Mouse (Mus musculus): Measurements from ENCODE around the gene BC035947. TPM values are rescaled to one million over a fixed set of nuclear protein-coding genes. Genes with fewer than 3 reads are reported as not detected.
A peak's percentile ranks its signal among the peaks of the same experiment; 100 is the strongest.
"Not testable (repeated sequence)": the region's sequence is repeated elsewhere in the genome, so short reads cannot be mapped to it uniquely, and the experiment has no call there.

Gene BC035947
- 1.9 and 2.6 TPM in 2 replicates for polyA plus RNA-seq (2012; rRNA removed)

DNA sequence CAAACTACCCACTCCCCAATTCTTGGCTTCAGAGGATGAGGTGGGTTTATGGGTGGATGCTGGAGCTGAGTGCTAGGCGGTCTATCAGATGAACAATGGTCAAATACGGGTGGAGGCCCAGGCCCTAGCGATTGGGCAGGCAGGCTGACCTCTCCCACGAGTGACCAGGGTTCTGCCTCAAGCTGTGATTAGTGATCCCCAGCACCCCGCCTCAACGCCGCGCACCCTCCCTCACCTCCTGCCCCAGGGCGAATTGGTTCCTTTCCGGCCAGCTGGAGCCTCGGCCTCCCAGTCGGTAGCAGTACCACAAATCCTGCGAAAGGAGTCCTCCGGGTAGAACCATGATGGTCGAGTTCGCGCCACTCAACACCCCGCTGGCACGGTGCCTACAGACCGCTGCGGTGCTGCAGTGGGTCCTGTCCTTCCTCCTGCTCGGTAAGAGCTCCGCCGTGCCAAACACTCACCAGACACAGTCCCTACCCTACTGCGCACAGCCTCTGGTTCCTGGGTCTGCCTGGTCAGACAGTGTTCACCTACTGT is at the start of gene BC035947:
BC035947 (minus strand) TSS at position 538 of the 540 bp plus-strand sequence.
- no peak for TF ChIP-seq POLR2A (IDR thresholded peaks at IDR 0.05; ENCODE audit: borderline replicate concordance, insufficient read depth, low read length)
- no peak for TF ChIP-seq CTCF (IDR thresholded peaks at IDR 0.05; ENCODE audit: borderline replicate concordance, insufficient read depth, low read depth, low read length)
- H3K27ac ChIP-seq (ENCODE audit: insufficient read depth, low read length) = no peak within 1 kb of the TSS
- H3K4me3 ChIP-seq (replicated peaks; ENCODE audit: insufficient read depth, low read depth, low read length) = no peak within 1 kb of the TSS
- peak in 1 of 2 experiments; percentile 14 for DNase-seq
- WGBS = 5% methylated on average over 25 of the region's 25 CpGs
- H3K27me3 ChIP-seq (ENCODE audit: control insufficient read depth, insufficient read depth, low read length) = no peaks in the 10 kb centered on the region; the same call in 1 of the 2 replicates
- no peaks in the 10 kb centered on the region for H3K4me1 ChIP-seq (ENCODE audit: control insufficient read depth, insufficient read depth, low read length)

DNA sequence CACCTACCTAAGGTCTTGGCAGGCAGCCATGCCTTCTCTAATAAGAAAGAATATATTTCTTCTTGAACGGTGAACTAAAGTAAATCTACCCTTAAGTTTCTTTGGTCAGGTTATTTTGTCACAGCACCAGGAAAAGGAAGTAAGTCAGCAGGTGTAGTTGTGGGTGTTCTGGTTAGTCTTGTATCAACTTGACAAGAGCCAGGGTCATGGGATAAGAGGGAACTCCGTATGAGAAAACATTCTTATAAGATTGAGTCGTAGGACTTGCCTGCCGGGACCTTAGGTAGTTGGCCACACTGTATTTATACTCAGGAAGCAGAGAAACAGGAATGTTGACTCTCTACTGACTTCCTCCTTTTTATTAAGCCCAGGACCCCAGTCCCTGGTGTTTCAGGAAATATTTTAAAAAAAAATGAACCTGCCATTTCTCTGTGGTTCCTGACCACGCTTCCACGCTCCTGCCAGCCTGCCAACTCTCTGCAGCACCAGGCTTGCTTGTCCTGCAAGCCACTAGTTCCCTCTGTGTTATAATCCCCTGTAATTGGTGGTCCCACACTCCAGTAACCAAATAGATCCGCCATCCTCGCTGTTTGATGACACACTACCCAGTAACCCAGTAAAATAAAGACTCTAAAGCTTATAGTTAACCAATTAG is 42.2 kb upstream of the BC035947 start:
- H3K27ac ChIP-seq (ENCODE audit: insufficient read depth, low read length) = no peak overlapping the region
- H3K27me3 ChIP-seq (ENCODE audit: control insufficient read depth, insufficient read depth, low read length) = no peaks in the 10 kb centered on the region
- H3K4me1 ChIP-seq (ENCODE audit: control insufficient read depth, insufficient read depth, low read length) = no peaks in the 10 kb centered on the region
- no peak for DNase-seq
- TF ChIP-seq CTCF (IDR thresholded peaks at IDR 0.05; ENCODE audit: borderline replicate concordance, insufficient read depth, low read depth, low read length) = no peak
- TF ChIP-seq POLR2A (IDR thresholded peaks at IDR 0.05; ENCODE audit: borderline replicate concordance, insufficient read depth, low read length) = no peak
- WGBS = 79% methylated on average over 8 of the region's 8 CpGs
- no peak overlapping the region for H3K4me3 ChIP-seq (replicated peaks; ENCODE audit: insufficient read depth, low read depth, low read length)

DNA sequence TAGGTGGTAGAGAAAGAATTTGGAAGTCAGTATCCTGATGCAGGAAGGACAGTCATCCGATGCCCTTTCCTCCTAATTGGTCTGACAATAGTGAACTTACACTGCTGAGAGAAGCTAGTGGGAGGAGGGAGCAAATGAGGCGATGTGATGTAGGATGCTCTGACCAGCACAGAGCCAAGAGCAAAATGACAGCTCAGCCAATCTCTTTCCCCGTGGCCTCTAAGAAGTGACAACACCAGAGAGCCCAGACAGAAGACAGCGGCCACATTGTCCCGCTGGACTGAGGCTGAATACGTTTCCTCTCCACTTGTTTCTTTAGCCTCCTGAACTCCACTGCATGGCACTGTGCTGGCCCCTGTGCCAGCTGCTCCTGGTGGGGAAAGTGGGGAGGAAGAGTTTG is 37.0 kb upstream of the BC035947 start:
- TF ChIP-seq POLR2A (IDR thresholded peaks at IDR 0.05; ENCODE audit: borderline replicate concordance, insufficient read depth, low read length) (no peak), CTCF (IDR thresholded peaks at IDR 0.05; ENCODE audit: borderline replicate concordance, insufficient read depth, low read depth, low read length) (no peak)
- H3K27me3 ChIP-seq (ENCODE audit: control insufficient read depth, insufficient read depth, low read length) = no peaks in the 10 kb centered on the region
- H3K4me1 ChIP-seq (ENCODE audit: control insufficient read depth, insufficient read depth, low read length) = no peaks in the 10 kb centered on the region
- 18% methylated on average over 6 of the region's 6 CpGs for WGBS
- 0 out of 2 replicates have a peak overlapping the region, but pooled peaks have one; percentile 2 for H3K27ac ChIP-seq (ENCODE audit: insufficient read depth, low read length)
- H3K4me3 ChIP-seq (replicated peaks; ENCODE audit: insufficient read depth, low read depth, low read length) = no peak overlapping the region
- DNase-seq = no peak

DNA sequence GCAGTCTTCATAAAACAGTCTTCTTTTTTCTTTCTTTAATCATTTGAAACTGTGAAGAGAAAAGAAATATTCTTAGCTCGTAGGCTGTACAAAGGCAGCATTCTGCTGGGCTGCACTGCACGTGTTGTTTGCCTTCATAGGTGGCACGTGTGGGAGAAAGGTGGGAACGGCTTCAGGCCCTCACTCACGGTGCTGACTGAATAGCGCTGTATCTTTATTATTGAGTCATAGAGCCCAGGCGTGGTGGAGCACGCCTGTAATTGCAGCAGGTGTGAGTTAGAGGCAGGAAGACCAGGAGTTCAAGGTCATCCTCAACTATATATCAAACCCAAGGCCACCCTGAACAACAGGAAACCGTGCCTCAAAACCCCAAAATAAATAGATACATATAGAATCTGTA is 34.3 kb upstream of the BC035947 start:
- Histone ChIP-seq H3K27ac (ENCODE audit: insufficient read depth, low read length) (no peak overlapping the region), H3K4me1 (ENCODE audit: control insufficient read depth, insufficient read depth, low read length) (no peaks in the 10 kb centered on the region), H3K4me3 (replicated peaks; ENCODE audit: insufficient read depth, low read depth, low read length) (no peak overlapping the region), H3K27me3 (ENCODE audit: control insufficient read depth, insufficient read depth, low read length) (no peaks in the 10 kb centered on the region)
- no peak for DNase-seq
- TF ChIP-seq POLR2A (IDR thresholded peaks at IDR 0.05; ENCODE audit: borderline replicate concordance, insufficient read depth, low read length) = no peak
- no peak for TF ChIP-seq CTCF (IDR thresholded peaks at IDR 0.05; ENCODE audit: borderline replicate concordance, insufficient read depth, low read depth, low read length)
- 86% methylated on average over 9 of the region's 9 CpGs for WGBS

DNA sequence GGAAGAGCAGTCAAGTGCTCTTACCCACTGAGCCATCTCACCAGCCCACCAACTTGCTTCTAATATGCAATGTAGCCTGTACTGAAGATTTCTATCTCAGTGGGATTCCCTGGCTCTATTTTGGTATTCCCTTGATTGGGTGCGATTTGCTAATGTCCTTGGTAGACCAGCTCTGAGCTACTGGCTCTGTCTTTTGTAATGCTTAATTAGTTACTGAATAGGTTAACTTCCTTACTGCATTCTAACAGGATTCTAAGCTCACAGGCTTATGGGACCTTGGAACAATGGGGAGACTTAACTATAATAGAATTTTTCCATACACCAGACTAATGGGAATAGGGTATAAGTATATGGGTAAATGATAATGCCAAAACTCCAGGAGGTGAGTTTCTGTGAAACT is 31.7 kb upstream of the BC035947 start:
- DNase-seq; H3K27me3 ChIP-seq (ENCODE audit: control insufficient read depth, insufficient read depth, low read length); H3K27ac ChIP-seq (ENCODE audit: insufficient read depth, low read length); H3K4me1 ChIP-seq (ENCODE audit: control insufficient read depth, insufficient read depth, low read length); H3K4me3 ChIP-seq (replicated peaks; ENCODE audit: insufficient read depth, low read depth, low read length): not testable (repeated sequence)
- WGBS = 82% methylated on average over 1 of the region's 1 CpGs

DNA sequence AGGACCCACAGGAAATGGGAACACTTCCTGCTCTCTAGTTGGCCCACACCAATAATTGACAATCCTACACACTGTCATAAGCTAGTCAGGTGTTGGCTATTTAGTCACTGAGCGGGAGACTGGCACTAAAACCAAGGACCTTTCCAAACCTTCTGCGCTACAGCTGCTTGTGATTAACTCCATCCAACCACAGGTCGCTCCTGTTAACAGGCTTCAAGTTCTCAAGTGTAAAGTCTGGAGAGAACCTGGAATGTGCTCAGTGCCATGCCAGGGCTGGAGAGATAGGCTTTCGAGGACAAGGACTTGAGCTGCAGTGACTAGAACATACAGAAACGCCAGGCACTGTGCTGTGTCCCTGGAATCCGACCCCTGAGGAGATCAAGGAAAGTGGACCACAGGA is 27.2 kb upstream of the BC035947 start:
- Histone ChIP-seq H3K4me1 (ENCODE audit: control insufficient read depth, insufficient read depth, low read length) (no peaks in the 10 kb centered on the region), H3K27ac (ENCODE audit: insufficient read depth, low read length) (no peak overlapping the region), H3K27me3 (ENCODE audit: control insufficient read depth, insufficient read depth, low read length) (no peaks in the 10 kb centered on the region), H3K4me3 (replicated peaks; ENCODE audit: insufficient read depth, low read depth, low read length) (no peak overlapping the region)
- no peak for DNase-seq
- WGBS = 71% methylated on average over 6 of the region's 6 CpGs
- TF ChIP-seq POLR2A (IDR thresholded peaks at IDR 0.05; ENCODE audit: borderline replicate concordance, insufficient read depth, low read length) = no peak
- TF ChIP-seq CTCF (IDR thresholded peaks at IDR 0.05; ENCODE audit: borderline replicate concordance, insufficient read depth, low read depth, low read length) = no peak

DNA sequence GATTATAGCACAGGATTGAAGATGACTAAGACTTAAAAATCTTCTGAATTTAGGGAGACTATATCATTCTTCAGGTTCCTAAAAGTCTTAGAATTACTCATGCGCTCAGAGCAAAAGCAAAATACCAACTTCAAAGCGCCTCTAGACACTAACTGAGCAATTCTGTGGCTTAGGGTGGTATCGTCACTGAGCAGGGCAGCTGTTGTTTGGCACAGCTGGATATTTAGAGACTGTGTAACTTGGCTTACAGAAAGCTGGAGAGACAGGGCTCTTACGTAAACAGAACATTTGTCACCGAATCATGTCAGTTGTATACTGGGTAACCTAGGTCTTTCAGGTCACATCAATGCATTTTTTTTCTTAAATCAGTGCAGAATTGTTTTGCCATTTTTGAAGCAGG is 26.4 kb upstream of the BC035947 start:
- Histone ChIP-seq H3K4me1 (ENCODE audit: control insufficient read depth, insufficient read depth, low read length) (no peaks in the 10 kb centered on the region), H3K27ac (ENCODE audit: insufficient read depth, low read length) (no peak overlapping the region), H3K4me3 (replicated peaks; ENCODE audit: insufficient read depth, low read depth, low read length) (no peak overlapping the region), H3K27me3 (ENCODE audit: control insufficient read depth, insufficient read depth, low read length) (no peaks in the 10 kb centered on the region)
- TF ChIP-seq CTCF (IDR thresholded peaks at IDR 0.05; ENCODE audit: borderline replicate concordance, insufficient read depth, low read depth, low read length) = no peak
- TF ChIP-seq POLR2A (IDR thresholded peaks at IDR 0.05; ENCODE audit: borderline replicate concordance, insufficient read depth, low read length) = no peak
- 70% methylated on average over 5 of the region's 5 CpGs for WGBS
- no peak for DNase-seq

DNA sequence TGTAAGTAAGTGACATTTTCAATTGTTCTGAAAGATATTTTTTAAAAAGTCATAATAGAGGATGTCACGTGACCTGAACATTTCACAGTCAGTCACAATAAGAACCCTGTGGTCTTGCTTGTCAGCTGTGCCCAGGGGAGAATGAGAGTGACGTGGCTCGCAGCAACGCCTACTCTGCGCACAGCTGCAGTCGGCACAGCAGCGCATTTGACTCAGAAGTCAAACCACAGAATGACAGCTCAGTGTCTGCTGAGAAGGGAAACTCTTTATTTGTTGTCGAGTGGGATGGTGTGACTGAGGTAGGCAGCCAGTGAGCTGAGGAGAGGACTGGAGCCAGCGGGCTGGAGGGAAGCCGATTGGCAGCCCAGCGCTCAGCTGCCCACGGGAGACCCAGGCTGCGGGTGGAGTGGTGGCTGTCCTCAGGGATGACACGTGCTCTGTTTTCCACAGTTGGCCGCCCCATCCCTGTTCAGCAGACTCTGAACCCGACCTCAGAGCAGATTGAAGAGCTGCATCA is 25.6 kb upstream of the BC035947 start:
- Histone ChIP-seq H3K4me3 (replicated peaks; ENCODE audit: insufficient read depth, low read depth, low read length) (peak overlapping the region; percentile 64), H3K4me1 (ENCODE audit: control insufficient read depth, insufficient read depth, low read length) (no peaks in the 10 kb centered on the region), H3K27ac (ENCODE audit: insufficient read depth, low read length) (0 out of 2 replicates have a peak overlapping the region, but pooled peaks have one; percentile 2), H3K27me3 (ENCODE audit: control insufficient read depth, insufficient read depth, low read length) (no peaks in the 10 kb centered on the region)
- WGBS = under 1% methylated on average over 16 of the region's 16 CpGs
- TF ChIP-seq POLR2A (IDR thresholded peaks at IDR 0.05; ENCODE audit: borderline replicate concordance, insufficient read depth, low read length) (0 out of 2 replicates have a peak, but pooled peaks have one; percentile 30), CTCF (IDR thresholded peaks at IDR 0.05; ENCODE audit: borderline replicate concordance, insufficient read depth, low read depth, low read length) (no peak)
- DNase-seq = peak; percentile 78 to 80
